Mouse (Mus musculus): Measurements from ENCODE around the gene Grin3b.

The Grin3b gene

DNA sequence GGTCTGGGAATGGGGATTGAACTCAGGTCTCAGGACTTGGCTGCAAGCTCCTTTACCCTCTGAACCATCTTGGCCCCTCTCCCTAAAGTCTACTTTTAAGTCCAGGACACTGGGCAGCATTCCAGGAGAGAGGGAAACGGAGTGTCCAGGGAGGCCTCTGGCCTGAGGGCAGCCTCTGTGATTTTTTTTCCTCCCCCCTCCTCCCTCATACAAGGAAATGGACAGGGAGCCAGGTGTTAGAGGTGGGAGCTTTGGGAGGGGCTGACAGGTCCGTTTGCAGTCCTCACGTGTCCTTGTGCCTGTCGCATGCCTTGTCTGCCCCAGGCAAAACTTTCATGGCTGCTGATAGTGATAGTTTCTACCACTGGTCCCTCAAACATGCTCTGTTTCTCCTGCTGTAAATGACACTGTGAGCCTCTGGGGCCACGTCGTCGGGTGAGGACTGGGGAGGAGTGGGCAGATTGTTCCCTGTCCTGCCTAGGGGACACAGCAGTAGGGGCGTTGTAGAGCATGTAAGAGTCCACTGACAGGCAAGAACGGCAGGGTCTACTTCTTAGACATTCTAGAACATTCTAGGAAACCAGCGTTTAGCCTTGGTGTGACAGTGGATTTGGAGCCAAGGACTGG is 34.1 kb upstream of the Grin3b start:
- no peak for DNase-seq

- peak; percentile 62 to 71 for DNase-seq
Observed at GRCm38 (mm10) chr10:79936911-79937441, 33.5 kb upstream of the Grin3b start.

DNA sequence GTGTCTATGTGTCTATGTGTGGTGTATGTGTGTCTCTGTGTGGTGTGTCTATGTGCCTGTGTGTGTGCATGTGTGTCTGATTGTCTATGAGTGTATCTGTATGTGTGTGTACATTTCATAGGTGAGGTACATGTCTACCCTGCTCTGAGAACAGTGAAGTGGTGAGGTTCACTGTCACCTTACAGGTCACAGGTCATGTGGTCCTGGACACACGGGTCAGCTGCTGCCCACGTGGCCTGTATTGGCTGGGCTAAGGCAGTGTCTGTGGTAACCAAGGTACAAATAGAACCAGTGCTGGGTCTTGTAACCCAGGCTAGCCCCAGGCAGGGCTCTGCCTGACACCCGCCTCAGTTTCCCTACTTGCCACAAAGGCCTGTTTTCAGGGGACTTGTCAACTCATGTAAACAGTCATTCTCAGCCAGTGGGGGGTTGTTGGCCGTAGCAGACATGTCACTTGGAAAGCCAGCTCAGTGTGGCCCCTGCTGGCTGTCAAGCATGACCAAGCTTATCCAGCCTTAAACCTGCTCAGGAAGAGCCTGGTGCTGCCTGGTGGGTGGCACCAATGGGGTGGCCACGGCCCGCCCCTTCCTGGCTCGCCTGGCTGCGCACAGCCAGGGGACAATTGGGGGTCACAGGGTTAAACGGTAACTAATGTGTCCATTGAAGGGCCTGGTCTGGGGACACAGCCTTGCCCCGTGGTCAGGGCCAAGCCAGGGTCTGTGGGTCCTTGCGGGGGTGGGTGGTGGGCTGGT is 32.6 kb upstream of the Grin3b start:
- DNase-seq: no peak

DNA sequence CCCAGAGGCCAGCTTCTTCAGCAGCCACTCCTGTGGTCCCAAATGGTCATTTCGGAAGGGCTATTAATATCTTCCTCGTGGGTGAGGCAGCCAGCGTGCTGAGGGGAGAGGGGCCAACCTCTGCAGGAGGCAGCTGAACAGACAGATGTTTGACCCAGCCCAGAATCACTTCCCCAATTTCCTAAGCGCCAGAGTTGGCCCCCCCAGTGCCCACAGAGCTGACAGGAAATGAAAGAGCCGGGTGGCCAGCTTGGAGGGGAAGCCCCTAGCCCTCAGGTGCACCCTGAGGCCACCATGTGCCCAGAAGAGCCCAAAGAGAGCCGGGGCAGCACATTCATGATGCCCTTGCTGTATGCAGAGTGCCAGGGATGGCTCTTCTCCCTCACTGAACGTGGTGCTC is 29.8 kb upstream of the Grin3b start:
- no peak for DNase-seq

DNA sequence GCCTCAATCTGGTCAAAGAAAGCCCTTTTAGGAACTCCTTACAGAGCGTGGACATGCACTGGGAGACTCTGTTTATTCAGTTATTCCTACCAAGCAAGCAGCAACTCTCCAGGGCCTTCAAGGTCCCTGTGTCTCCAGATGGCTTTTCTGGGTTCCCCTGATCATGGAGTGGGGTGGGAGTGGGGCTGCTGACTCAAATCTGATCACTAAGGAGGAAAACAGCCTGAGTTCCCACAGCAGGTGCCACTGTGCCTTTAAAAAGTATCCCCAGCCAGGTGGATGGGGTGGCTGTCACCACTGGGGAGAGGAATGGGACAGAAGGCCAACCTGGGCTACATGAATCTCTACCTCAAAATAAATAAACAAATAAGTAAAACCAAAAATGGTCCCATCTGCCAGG is 27.5 kb upstream of the Grin3b start:
- no peak for DNase-seq

- no peak for DNase-seq
Observed at GRCm38 (mm10) chr10:79943471-79943901, 27.0 kb upstream of the Grin3b start.

DNA sequence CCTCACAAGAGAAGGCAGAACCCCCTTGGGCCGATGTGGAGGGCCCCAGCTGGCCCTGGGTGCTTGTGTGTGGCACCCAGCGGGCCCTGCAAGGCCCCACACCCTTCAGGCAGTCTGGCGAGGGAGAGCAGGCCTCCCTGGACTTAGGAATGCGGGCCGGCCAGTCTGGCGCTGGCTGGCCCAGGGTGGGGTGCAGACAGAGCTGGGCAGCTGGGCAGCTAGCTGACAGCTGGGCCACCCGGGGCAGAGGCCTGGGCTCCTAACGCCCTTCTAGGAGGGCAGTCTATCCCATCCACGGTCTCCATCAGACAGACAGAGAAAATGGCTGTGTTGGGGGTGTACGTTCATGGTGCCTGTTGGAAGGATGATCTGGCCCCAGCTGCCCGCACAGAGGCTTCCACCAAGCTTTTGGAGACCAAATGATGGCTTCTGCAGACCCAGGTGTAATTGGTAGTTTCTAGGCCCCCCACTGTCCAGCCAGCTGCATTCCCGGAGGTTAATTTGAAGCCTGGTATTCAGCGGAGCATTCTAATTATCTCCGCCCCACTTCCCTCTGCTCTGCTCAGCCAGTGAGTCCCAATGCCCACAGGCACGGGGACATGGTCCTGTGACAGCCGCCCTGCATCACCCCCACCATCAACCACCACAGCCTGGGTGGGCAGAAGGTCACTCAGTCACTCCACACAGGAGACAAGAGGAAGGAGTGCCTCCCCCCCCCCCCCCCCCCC is 24.8 kb upstream of the Grin3b start:
- DNase-seq: no peak

DNA sequence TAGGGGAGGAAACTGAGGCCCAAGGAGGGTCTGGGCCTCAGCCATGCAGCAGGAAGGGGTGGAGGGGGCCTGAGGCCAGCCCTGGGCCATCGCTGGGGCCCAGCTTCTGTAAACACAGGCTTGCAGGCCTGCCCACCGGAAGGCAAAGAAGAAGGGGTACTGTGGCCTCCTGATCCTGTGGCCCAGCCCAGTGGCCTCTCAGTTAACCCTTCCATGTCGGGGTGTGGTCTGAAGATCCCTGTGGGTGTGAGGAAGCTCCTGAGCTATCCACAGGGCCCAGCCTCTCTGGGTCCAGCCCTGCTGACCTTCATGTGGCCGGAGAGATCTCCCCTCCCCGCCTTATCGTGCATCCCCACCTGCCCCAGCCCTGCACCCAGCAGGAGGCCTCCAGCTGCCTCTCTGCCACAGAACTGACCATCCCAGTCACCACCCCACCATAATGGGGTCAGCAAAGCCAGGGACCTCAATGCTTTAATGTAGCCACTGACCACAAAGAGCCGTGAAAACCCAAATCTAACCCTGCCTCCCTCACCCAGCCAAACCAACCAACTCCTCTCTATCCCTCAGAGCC is 23.7 kb upstream of the Grin3b start:
- DNase-seq: no peak

DNA sequence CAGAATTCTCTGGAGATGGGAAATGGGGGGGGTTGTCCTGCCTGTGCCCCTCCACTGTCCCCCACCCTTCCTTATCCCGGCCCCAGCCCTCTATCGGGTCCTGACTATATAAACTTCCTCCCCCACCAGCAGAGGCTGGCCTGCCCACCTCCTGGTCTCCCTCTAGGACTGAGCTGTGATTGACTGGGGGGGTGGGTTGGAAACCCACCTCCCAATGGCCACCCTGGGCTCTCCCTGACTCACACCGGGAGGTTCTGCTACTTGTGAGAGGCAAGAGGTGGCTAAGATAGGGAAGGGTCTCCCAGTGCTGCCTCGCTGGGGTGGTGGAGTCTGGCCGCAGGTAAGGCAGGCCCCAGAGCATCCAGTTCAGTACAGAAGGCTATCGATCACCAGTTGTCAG is 23.0 kb upstream of the Grin3b start:
- DNase-seq: no peak

GRCm38 (mm10) chr10:79949873-79950272 is 20.6 kb upstream of the Grin3b start:
- DNase-seq: no peak

- no peak for DNase-seq
Observed at GRCm38 (mm10) chr10:79950661-79951060, 19.9 kb upstream of the Grin3b start.

GRCm38 (mm10) chr10:79953946-79954345 is 16.6 kb upstream of the Grin3b start:
- DNase-seq: peak; percentile 54 to 57

DNA sequence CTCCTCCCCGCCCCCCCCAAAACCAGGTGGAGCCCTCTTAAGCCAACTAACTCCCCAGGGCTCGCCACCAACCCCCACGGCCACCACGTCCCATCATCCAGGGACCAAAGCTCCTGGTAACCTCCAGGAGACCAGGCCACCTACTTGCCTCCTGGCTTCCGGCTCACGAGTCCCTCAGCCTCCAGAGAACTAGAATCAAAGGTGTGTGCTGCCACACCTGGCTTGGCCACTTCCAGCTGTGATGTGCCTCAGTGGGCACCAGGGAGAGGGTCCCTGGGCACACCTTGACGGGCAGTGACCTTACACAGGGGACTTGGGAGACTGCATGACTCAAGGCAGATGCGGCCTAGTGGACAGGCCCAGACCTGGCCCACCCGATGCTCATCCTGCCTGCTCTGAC is 14.8 kb upstream of the Grin3b start:
- no peak for DNase-seq

GRCm38 (mm10) chr10:79956643-79957154 is 13.8 kb upstream of the Grin3b start:
- no peak for DNase-seq

GRCm38 (mm10) chr10:79958140-79958816 is 12.2 kb upstream of the Grin3b start:
- peak; percentile 85 to 88 for DNase-seq

GRCm38 (mm10) chr10:79959412-79959811 is 11.1 kb upstream of the Grin3b start:
- peak in 1 of 2 experiments; percentile 23 for DNase-seq

DNA sequence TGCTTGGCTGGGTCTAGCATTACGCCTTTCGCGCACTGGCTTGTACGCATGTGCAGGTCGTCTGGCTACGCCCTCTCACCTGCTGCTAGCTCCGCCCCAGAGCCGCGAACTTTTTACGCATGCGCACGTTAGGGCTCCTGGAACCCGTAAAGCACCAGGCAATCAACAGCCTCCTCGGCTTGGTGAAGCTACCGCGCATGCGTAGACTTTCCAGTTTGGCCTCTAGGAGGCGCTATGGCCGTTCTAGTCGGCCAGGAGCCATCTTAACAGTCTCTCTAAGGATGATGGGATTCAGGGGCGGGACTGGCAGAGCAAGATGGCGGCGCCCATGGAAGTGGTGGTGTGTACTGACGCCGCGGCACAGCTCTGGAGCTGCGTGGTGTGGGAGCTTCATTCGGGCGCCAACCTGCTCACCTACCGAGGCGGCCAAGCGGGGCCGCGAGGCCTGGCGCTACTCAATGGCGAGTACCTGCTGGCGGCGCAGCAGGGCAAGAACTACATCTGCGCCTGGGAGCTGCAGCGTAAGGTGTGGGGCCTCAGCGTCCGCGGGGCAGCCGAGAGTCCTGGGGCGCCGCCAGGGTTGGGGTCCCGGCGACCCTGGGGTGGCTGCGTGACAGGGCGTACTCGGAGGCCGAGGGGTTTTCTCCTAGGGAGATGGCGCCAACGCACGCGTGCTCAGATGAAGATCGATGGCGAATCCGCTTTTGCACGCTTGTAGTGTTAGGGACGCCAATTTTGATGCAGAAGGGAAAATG is 10.5 kb upstream of the Grin3b start, which contains the start of gene Wdr18:
Gene Wdr18, plus strand, starts transcription at position 306 of the 755 bp plus-strand sequence.
- DNase-seq: peak; percentile 99 to 100

DNA sequence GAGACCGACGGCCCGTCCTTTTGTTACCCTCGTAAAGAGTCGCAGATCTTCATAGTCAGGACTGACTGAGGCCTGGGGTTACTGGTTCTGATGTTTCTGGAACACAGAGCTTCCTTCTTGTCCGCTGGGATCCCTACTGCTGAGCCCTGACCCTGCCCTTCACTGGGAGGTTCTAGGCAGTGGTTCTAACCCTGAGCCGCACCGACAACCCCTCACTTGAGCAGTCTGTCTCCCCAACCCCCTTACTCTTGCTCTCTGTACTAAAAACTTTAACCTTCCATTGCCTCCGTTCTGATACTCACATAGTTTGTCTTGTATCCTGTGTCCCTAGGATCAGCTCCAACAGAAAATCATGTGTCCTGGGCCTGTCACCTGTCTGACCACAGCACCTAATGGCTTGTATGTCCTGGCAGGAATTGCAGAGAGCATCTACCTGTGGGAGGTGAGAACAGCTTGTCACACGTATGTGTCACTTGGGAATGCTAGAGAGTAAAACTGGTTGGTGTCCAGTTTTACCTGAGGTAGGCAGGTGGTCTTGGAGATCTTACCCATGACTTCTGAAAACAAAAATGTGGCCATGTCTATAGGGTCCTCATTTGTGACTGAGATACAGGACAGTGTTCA is 9.7 kb upstream of the Grin3b start:
- no peak for DNase-seq

DNA sequence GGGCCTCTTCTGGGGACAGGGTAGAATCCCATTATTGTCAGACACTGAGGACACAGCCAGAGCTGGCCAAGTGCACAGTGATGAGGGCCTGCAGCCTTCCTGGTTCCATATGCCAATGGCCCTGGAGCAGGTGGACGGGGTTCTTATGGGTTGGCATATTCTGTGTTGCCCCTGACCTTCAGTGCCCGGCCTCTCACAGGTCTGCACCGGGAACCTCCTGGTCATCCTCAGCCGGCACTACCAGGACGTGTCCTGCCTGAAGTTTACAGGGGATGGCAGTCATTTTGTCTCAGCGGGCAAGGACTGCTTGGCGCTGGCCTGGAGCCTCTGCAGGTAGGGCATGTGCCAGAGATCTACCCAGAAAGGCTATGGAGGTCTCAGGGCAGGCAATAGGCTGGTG is 5.8 kb upstream of the Grin3b start:
- no peak for DNase-seq

DNA sequence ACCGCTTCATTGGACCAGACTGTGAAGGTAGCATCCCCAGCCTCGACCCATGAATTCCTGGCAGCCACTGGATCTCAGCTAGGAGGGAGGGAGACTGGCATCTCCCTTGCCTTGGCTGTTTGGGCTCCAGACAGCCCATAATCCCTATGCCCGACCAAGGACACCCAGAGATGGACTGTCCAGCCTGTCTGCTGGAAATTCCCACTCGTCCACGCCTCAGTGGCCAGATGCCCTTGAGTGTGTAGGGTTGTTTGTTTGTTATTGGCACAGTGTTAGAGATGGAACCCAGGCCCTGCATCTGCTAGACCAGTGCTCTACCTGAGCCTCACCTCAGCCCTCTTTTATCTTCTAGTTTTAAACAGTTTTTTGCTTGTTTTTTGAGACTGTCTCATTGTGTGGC is 5.2 kb upstream of the Grin3b start:
- no peak for DNase-seq

GRCm38 (mm10) chr10:79966886-79967400 is 3.6 kb upstream of the Grin3b start:
- DNase-seq: no peak
